Mouse (Mus musculus) cerebellum, adult 9-10 months (tissue): Measurements from ENCODE around the gene Ly6g6f.
A peak's percentile ranks its signal among the peaks of the same experiment; 100 is the strongest.
"Not testable (repeated sequence)": the region's sequence is repeated elsewhere in the genome, so short reads cannot be mapped to it uniquely, and the experiment has no call there.

Experiments
- DNase-seq: peaks from one replicate; pipeline ENCODE4 v3.0.0; 2022

Gene Ly6g6f

DNA sequence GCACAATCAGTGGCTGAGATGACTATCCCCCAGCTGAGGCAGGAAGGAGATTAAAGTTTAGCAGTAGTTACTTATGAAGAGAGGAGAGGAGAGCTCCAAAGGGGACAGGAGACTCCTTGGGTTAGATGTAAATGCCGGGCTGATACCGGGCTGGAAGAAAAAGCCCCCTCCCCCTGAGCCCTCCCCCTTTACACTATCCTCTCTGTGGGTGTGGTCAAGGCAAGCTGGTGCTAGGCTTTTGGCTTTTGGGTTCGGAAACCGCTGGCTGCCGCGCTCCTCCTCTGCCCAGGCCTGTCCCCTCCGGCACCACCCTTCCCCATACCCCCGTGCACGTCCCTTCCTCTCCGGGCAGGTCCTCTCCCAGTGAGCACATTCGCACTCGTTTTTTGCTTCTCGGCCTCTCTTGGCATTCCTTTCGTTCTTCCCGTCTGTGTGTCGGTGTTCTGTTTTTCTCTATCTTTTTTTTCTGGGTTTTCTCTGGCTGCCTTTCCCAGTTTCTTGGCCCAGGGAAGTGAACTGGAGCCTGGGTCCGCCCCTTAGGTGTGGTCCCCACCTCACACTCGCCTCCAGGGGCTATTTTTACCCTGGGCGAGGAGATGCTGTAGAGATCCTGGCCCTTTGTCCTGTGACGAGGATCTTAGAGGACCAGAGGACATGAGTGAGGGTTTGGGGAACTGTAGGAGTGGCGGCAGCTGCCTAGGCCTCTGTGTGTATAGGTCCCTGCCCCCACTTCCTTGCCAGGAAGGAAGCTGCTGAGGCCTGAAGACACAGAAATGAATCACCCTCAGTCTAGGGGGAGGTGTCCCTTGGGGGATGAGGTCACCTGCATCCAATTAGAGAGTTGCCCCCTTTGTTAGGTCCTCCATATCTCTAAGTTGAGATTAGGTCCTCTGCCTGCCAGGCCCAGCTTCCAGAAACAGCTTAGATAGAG, 34.0 kb downstream of the Ly6g6f start:
- peak; percentile 67 for DNase-seq

DNA sequence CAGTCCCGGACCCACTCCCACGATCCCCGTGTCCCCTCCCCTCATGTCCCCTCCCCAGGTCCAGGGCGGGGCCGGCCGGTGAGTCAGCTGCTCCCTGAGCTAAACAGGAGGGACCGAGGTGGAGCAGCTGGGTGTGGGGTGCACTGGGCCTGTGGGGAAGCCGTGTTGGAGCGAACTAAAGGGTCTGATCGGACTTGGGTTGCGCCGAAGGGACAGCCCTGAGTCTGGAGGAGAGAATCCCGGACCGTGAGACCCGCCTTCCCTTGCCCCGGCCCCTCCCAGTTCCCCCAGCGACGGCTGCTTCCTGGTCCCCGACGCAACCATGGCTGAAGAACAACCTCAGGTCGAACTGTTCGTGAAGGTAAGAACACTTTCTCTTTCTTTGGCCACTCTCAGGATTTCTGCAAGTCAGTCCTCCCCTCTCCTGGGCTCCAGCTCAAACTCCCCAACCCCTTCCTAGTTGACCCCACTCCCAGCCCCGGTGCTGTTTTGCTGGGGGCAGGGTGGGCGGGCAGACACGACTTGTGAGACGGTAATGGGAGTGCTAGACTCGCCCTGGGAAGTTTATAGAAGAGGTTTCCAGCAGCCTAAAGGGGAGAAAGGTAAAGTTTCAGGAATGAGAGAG, 35.2 kb downstream of the Ly6g6f start:
- no peak for DNase-seq

DNA sequence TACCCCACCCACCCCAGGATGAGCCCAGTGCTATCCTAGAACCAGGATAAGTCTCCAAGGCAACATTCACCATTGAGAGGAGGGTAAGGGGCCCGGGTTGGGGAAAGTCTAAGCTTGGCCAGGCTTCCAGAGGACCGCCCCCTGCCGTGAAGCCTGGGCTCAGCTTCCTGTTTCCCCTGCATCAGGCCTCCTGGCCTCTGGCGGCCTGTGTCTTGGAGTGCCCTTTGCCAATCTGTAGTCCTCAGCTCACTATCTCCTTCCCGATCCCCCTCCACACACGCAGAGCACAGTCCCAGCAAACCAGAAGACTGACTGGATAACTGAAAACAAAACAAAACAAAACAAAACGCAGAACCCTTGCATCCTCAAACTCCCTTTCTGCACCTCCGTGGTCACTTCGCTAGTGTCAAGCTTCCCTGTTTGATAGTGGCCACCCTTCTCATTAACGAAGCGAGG, 35.8 kb downstream of the Ly6g6f start, which contains the start of gene Clic1:
Clic1 (plus strand) TSS at position 406 of the 456 bp plus-strand sequence.
- DNase-seq = no peak

DNA sequence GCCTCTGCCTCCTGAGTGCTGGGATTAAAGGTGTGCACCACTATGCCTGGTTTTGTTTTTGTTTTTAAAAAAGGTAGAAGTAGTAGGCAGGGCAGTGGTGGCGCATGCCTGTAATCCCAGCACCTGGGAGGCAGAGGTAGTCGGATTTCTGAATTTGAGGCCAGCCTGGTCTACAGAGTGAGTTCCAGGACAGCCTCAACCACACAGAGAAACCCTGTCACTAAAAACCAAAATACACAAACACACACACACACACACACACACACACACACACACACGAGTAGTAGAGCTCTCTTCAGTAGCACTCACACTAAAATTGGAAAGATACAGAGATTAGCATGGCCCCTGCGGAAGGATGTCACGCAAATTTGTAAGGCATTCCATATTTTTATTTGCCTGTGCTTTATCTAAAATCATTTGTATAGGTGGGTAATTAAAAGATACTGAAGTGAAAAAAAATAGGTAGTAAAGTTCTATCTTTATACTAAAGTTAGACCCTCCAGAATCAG, 36.4 kb downstream of the Ly6g6f start:
- no peak for DNase-seq

DNA sequence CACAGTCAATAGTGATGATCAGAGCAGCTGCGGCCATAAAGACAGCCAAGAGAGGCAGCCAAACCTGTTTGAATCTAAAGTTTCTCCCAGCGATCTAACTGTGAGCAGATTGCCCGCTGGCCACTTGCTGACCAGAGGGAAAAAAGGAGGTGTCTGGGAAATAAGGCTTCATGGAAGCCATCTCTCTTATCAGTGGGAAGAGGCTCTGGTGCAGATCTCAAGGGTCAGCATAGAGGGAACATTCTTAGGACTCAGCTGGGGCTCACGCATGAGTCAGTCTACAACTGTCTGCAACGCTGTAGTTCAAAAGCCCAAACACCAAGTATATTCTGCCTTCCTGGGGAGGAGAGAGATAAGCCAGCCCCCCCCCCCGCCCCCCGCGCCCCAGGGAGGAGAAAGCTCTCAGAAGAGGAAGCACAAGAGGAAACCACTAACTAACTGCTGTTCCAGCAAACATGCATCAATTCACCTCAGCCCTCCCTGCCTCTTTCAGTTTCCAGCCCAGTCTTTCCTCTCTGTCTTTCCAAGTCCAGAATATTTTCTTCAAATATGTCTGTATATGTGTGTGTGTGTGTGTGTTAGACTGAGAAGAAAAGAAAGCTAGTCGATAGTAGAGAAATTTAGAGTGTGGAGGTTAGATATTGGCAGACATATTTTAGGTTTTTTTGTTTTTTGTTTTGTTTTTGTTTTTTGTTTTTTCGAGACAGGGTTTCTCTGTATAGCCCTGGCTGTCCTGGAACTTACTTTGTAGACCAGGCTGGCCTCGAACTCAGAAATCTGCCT, 37.1 kb downstream of the Ly6g6f start:
- no peak for DNase-seq

DNA sequence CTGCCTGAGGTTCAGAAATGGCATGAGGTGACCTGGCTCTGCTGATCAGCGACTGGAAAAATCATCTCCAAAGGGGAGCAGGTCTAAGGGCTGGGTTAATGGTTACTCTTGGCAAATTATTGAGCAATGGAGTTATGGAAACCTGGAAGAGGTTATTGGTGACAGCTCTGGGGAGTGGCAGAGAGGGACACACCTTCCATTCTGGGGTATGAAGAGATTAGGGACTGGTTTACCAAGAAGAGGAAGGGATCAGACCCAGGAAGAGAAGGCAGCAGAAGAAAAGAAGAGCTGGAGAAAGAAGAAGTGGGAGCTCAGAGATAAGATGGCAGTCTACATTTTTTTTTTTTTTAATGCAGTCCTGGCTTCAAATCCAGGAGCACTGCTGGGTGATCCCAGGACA, 37.7 kb downstream of the Ly6g6f start:
- no peak for DNase-seq

DNA sequence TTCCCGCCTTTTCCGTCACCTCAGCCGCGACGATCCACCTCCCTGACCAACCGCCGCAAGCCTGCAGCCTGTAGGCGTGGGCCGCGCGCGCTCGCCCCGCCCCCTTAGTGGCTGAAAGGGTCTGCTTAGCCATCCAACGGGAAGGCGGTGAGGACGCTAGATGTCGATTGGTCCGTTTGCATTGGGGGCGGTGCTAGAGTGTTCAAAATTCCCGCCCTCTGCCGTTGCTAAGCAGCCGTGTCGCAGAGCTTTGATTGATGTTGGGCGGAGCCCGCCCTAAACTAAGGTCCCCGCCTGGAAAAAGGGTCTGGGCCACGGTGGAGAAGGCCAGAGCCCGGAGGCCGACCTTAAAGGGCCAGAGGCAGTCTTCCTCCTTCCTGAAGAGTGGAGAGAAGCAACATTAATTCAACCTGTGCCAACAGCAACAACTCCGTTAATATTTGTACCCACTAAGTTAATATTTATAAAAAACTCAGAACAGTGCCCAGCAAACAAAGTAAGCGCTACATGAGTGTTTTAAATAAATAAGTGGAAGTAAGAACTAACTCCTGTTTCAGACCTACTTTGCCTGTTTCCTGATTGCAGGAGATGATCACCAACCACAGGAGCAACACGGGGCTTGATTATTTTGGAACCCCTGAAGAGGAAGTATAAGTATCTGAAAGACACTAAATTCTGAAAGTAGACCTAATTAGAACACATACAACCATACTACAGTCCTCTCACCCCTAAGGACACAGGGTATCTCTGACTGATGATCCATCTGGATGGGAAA, 38.5 kb downstream of the Ly6g6f start, which contains the start of gene Msh5:
Msh5 (minus strand) TSS at position 65 of the 775 bp plus-strand sequence.
- DNase-seq = peak; percentile 96

DNA sequence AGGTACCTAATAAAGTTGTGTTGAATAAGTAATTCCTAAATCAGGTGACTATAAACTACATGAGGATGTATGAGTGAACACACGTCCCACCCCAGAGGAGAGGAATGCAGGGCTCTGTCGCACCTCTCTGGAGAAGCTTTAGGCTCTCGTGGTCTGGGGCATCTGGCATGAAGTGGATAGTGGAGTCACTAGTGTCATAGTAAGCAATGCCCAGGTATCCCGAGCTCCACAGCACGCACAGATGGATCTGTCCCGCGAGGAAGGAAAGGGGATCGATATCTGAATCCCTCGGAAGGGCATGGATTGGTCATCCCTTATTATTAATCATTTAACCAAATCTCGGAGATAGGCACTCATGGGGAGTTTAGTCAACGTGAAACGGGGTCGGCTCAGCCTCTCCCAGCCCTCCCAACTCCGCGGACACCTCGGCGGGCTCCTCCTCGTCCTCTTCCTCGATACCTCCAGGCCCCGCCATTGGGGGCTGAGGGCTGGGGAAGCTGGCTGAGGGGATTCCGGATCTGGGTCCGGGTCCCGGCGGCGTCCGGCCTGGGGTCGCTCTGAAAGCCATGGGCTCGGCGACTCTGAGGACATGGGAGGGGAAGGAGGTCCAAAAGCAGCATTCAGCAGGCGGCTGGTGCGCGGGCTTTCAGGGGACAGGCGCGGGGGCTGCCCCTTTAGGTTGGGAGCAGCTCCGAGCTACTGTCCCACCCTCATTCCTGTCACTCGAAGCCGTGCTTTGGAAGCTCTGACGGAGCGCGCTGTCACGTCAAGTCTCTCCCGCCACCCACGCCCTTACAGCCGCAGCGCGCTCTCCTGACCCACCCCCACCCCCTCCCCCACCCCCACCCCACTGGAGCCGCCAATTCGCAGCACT, 39.4 kb downstream of the Ly6g6f start:
- peak; percentile 61 for DNase-seq

DNA sequence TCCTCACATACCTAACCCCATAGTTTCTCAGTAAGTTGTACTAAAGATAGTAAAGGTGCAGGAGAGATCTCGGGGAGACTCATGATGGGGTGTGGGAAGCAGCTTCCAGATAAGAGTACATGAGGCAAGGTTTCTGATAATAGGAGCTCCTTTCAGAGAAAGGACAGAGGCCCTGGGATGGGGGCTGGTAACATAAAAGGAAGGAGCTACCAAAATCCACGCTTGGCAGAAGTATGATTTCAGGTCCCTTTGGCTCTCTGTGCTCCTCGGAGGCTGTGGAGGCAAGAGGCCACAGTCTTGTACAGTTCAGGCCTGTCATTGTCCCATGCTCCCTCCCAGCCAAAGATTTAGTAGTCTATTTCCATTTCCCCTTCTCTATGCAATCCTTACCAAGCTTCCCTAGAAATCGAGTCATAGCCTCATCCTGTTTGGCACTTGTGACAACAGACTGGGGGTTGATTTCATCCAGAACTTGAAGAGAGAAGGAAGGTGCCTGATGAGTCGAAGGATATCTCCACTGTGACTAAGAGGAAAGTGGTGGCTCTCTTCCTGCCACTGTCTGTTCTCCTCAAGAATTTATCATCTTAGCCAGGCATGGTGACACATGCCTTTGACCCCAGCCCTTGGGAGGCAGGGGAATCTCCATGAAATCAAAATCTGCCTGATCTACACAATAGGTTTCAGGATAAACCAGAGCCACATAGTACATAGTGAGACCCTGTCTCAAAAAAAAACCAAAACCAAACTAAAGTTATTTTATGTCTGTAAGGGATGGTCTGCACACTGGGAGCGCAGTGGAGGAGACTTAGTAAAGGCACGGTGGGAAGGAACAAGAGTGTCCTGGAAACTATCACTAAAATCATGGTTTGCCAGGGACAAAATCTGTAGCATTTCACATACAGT, 40.3 kb downstream of the Ly6g6f start:
- DNase-seq = no peak

DNA sequence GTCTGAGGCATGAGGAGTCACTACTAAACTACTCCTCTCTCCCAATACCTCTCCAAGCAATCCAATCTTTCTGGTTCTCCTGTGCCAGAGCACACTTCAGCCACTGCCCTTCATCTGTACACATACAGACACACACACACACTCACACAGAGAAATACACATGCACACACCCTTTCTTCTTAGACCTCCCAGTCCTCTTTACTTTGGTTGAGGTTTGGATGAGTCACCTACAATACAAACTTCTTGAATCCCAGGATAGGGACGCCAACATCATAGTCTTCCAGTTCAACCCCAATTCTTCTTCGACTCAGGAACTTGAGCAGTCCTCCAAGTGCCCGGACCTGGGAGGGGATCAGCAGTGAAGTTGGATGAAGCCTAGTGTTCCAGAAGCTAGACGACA, 41.6 kb downstream of the Ly6g6f start:
- DNase-seq = no peak

DNA sequence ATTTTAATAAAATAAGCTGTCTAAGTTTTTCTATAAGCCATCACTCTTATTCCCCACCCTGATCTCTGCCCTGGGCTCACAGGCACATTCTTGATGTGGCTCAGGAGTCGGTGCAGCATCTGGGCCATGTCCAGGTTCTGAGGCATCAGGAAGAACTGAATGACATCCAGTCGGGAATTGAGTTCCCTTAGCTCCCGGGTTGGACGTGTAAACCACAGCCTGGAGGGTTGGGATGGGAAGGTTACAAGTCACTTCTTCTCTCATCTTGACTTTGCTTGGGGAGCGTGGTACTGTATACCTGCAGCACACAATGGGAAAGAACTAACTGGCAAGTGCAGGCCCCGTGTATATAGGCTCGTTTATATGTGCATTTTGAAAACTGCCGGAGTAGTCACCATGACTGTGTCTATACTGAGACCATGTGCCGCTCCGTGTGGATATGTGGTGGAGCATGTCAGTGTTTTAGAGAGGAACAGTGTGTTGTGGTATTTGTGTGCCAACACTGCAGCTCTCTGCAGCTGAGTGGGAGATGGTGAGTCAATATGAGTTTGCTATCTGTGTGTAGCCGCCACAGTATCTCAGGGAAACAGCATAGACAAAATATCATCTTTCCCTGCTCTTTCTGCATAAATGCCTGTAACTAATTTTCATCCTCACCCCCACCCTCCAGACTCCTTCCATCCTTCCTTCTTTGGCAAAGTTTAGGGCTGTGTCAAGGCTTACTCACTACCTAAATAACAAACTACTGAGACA, 46.1 kb downstream of the Ly6g6f start:
- no peak for DNase-seq

DNA sequence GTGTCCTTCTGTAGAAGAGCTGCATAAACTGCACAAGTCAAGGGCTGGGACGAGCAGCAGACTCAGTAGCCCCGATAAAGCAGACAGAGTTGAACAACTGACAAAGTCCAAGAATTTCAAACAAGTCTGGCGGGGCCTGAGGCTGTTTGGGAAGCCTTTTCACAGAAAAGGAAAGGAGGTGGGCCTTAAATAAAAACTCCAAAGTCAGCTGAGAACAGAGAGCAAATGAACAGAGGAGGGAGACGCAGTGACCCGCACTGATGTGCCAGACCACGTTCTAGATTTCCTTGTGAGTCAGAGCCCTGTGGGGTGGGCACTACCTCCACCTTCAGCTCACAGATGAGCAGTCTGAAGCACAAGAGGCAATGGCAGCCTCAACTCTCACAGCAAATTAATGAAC, 50.5 kb downstream of the Ly6g6f start:
- DNase-seq = no peak

DNA sequence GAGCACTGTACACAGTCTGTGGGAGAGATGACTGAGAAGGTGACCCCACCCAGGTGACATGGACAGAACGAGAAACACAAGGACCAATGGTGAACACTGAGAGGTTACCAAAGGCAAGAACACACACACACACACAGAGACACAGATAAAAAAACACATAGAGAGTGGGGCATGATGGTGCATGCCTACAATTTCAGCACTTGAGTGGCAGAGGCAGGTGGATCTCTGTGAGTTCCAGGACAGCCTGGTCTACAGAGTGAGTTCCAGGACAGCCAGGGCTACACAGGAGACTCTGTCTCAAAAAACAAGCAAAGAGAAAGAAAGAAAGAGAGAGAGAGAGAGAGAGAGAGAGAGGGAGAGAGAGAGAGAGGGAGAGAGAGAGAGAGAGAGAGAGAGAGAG, 51.7 kb downstream of the Ly6g6f start:
- DNase-seq = not testable (repeated sequence)

DNA sequence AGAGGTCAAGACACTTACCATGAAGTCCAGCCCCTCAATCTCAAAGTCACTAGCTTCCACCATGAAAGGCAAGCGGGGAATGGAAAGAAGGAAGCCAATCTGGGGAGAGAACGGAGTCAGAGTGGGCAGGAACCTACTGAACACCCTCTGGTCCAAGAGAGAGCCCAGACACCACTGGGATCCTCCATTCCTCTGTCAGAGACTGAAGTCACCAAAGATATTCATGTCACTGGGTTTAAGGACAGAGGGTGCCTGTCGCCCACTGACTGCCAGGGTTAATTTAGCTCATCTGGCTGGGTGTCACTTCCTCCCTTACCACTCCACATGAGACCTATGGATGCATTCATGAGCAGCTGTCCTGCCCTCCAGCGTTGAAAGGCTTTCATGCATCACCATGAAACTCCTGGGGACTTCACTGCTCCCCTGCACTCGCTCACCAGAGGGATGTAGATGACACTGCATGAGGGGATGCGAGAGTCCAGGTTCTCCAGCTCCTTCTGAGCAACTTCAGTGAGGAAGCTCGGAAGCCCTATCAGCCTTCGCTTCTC, 53.0 kb downstream of the Ly6g6f start:
- no peak for DNase-seq

DNA sequence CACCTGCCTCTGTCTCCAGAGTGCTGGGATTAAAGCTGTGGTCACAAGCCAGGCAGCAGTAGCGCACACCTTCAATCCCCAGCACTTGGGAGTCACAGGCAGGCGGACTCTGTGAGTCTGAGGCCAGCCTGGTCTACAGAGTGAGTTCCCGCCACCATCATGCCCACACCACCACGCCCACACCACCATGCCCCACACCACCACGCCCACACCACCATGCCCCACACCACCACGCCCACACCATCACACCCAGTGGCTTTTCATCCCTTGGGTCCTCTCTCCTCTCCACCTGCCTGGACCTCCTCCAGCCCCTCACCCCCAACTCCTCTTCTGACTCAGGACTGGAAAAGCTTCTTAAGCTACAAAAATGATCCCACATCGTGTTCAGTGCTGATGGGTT, 53.5 kb downstream of the Ly6g6f start:
- no peak for DNase-seq

DNA sequence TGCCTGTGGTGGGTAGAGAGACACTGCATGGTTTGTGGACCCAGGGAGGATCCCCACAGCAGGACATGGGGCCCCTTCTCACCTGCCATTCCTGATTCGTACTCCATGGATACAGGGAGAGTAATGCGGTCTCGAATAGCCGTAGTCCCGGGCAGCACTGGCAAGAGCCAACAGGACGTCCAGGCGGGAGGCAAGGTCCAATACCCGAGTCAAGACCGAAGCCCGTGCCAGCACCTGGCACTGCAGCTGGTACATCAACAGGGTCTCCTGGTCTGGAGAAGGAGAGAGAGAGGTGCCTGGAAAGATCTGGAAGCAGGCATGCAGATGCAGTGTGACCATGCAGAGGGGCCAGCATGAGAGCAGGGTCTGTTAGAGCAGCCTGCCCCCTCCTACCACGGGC, 54.1 kb downstream of the Ly6g6f start:
- DNase-seq = no peak
